Mouse (Mus musculus) ES-E14 (cell line): ENCODE measurements around the gene Rfc1. TPM values are rescaled to one million over a fixed set of nuclear protein-coding genes. Genes with fewer than 3 reads are reported as not detected.

Experiments used
- DNase-seq: peaks from one replicate; pipeline ENCODE4 v3.0.0-alpha.2; 2013; ENCODE audit warnings: low read depth, low spot score
- H3K27ac ChIP-seq: 2 replicates; pipeline ENCODE4 v1.5.1; 2012; ENCODE audit warnings: low read depth, mild to moderate bottlenecking, low read length, moderate library complexity, mixed read lengths; ENCODE audit not compliant: poor library complexity, insufficient read depth, severe bottlenecking
- H3K36me3 ChIP-seq: 2 replicates; pipeline ENCODE4 v1.6.1; 2012; ENCODE audit warnings: mild to moderate bottlenecking, low read length, moderate library complexity, mixed read lengths; ENCODE audit not compliant: control insufficient read depth, poor library complexity, insufficient read depth, severe bottlenecking
- H3K4me1 ChIP-seq, 2 experiments: fragments of 150-350 bp in 1 of 2; sonication (generic) in 1 of 2; 2 replicates each; pipeline ENCODE4 v1.6.1; 2012; ENCODE audit warnings: low read length in 2 of 2, mild to moderate bottlenecking in 1 of 2, mixed read lengths in 1 of 2; ENCODE audit not compliant: control insufficient read depth in 2 of 2, insufficient read depth in 2 of 2, poor library complexity in 1 of 2
- H3K4me3 ChIP-seq, 2 experiments: fragments of 150-350 bp in 1 of 2; sonication (generic) in 1 of 2; 2 replicates each; pipeline ENCODE4 v1.5.1; 2012; ENCODE audit warnings: low read length in 2 of 2, low read depth in 1 of 2, mild to moderate bottlenecking in 1 of 2, mixed read lengths in 1 of 2; ENCODE audit not compliant: insufficient read depth in 1 of 2, poor library complexity in 1 of 2, severe bottlenecking in 1 of 2
- H3K9ac ChIP-seq: 2 replicates; pipeline ENCODE4 v1.6.1; 2012; ENCODE audit warnings: low read depth, mild to moderate bottlenecking, low read length, mixed read lengths; ENCODE audit not compliant: poor library complexity, insufficient read depth, severe bottlenecking
- H3K9me3 ChIP-seq: fragments of 150-350 bp; sonication (generic); 2 replicates; pipeline ENCODE4 v1.6.1; 2012; ENCODE audit warnings: low read depth, mild to moderate bottlenecking, low read length; ENCODE audit not compliant: control insufficient read depth, insufficient read depth
- CHD2 ChIP-seq: IDR thresholded peaks from 2 replicates; pipeline ENCODE4 v1.6.1; 2014; ENCODE audit warnings: mild to moderate bottlenecking, low read depth, low read length, inconsistent platforms
- HCFC1 ChIP-seq: IDR thresholded peaks from 2 replicates; pipeline ENCODE4 v1.6.1; 2012; ENCODE audit warnings: low read length, inconsistent platforms, borderline replicate concordance; ENCODE audit not compliant: insufficient read depth
- MAFK ChIP-seq: IDR thresholded peaks from 2 replicates; pipeline ENCODE4 v1.6.1; 2014; ENCODE audit warnings: mild to moderate bottlenecking, low read depth, low read length, inconsistent platforms; ENCODE audit not compliant: insufficient read depth
- ZC3H11A ChIP-seq: IDR thresholded peaks from 2 replicates; pipeline ENCODE4 v1.6.1; 2012; ENCODE audit warnings: low read depth, mild to moderate bottlenecking, inconsistent platforms, low read length, borderline replicate concordance
- ZNF384 ChIP-seq: IDR thresholded peaks from 2 replicates; pipeline ENCODE4 v1.6.1; 2012; ENCODE audit warnings: low read depth, low read length, inconsistent platforms
- in situ Hi-C, 2 experiments: fragments of 600-800 bp; cut with MboI; formaldehyde crosslinking; loops; one replicate each; pipeline ENCODE4 v1.15.1; 2025; ENCODE audit warnings: low sequenced_read_pairs in 2 of 2, inconsistent platforms in 1 of 2; ENCODE audit not compliant: unreplicated experiment in 2 of 2
- total RNA-seq: library from RNA; depleted of rRNA; stranded (reverse); fragments of 300-350 nt; gene quantifications from 2 replicates; pipeline ENCODE4 v1.2.3, GENCODE M21; 2012

Rfc1 gene
- total RNA-seq, 1 experiment, result 70.5 TPM

GRCm38 (mm10) chr5:65231289-65232003 is 104.0 kb downstream of the Rfc1 start:
- no peaks in the 10 kb centered on the region for H3K36me3 ChIP-seq
- DNase-seq, result no peak
- H3K27ac ChIP-seq, result no peak overlapping the region
- TF ChIP-seq MAFK, result no peak
- no peak for TF ChIP-seq HCFC1
- TF ChIP-seq ZC3H11A, result no peak
- TF ChIP-seq CHD2, result no peak
- TF ChIP-seq ZNF384, result no peak
- H3K9ac ChIP-seq, result no peak overlapping the region
- in situ Hi-C loops, result no loop called here
- H3K9me3 ChIP-seq, result no peaks in the 10 kb centered on the region
- H3K4me3 ChIP-seq, result no peak overlapping the region
- H3K4me1 ChIP-seq, result no peaks in the 10 kb centered on the region

GRCm38 (mm10) chr5:65224056-65224455 is 111.4 kb downstream of the Rfc1 start:
- TF ChIP-seq HCFC1 (no peak), CHD2 (no peak), ZC3H11A (no peak), ZNF384 (no peak), MAFK (no peak)
- Histone ChIP-seq H3K9ac (no peak overlapping the region), H3K4me1 (peaks cover 0 to 3% of the 10 kb centered on the region in 2 experiments; a peak in 1 of 4 replicates), H3K9me3 (no peaks in the 10 kb centered on the region), H3K36me3 (no peaks in the 10 kb centered on the region), H3K27ac (no peak overlapping the region), H3K4me3 (no peak overlapping the region)
- no peak for DNase-seq
- in situ Hi-C loops, result no loop called here

GRCm38 (mm10) chr5:65221037-65221436 is 114.4 kb downstream of the Rfc1 start:
- H3K36me3 ChIP-seq, result no peaks in the 10 kb centered on the region; the same call in 1 of the 2 replicates
- in situ Hi-C loops, result no loop called here
- H3K4me1 ChIP-seq, result peaks cover 0 to 3% of the 10 kb centered on the region in 2 experiments; a peak in 1 of 4 replicates
- no peaks in the 10 kb centered on the region for H3K9me3 ChIP-seq
- no peak overlapping the region for H3K27ac ChIP-seq
- no peak for DNase-seq
- H3K4me3 ChIP-seq, result no peak overlapping the region
- TF ChIP-seq HCFC1, result no peak
- no peak for TF ChIP-seq ZC3H11A
- TF ChIP-seq ZNF384, result no peak
- no peak for TF ChIP-seq MAFK
- no peak for TF ChIP-seq CHD2
- H3K9ac ChIP-seq, result no peak overlapping the region

GRCm38 (mm10) chr5:65217305-65218269 is 117.9 kb downstream of the Rfc1 start:
- H3K27ac ChIP-seq, result no peak overlapping the region
- no peaks in the 10 kb centered on the region; the same call in 1 of the 2 replicates for H3K36me3 ChIP-seq
- no peak overlapping the region for H3K4me3 ChIP-seq
- TF ChIP-seq ZC3H11A, result no peak
- TF ChIP-seq CHD2, result no peak
- no peak for TF ChIP-seq HCFC1
- TF ChIP-seq MAFK, result no peak
- TF ChIP-seq ZNF384, result no peak
- H3K9ac ChIP-seq, result no peak overlapping the region
- H3K9me3 ChIP-seq, result no peaks in the 10 kb centered on the region
- H3K4me1 ChIP-seq, result peaks cover 0 to 3% of the 10 kb centered on the region in 2 experiments; a peak in 1 of 4 replicates
- in situ Hi-C loops, result no loop called here
- DNase-seq, result no peak
